Mouse (Mus musculus) hindbrain, embryonic 15.5 days (tissue): Measurements from ENCODE around the gene Cwc25. TPM values are rescaled to one million over a fixed set of nuclear protein-coding genes. Genes with fewer than 3 reads are reported as not detected.
A peak's percentile ranks its signal among the peaks of the same experiment; 100 is the strongest.

Source experiments
- ATAC-seq: fragments of 200-750 bp; cut with Nextera tagmentation; 2 replicates; pipeline ENCODE4 v1.8.0; 2017; ENCODE audit warnings: low read depth, moderate number of reproducible peaks, moderate TSS enrichment; ENCODE audit not compliant: low FRiP score
- H3K27ac ChIP-seq: fragments of 300-500 bp; sonication (generic); replicated peaks from 2 replicates; pipeline ENCODE4 v1.5.1; 2015; ENCODE audit warnings: mild to moderate bottlenecking, inconsistent platforms
- H3K27me3 ChIP-seq: fragments of 300-500 bp; sonication (generic); 2 replicates; pipeline ENCODE4 v1.6.1; 2015; ENCODE audit warnings: control low read depth, inconsistent platforms
- H3K36me3 ChIP-seq: fragments of 300-500 bp; sonication (generic); 2 replicates; pipeline ENCODE4 v1.6.1; 2015; ENCODE audit warnings: control low read depth, inconsistent platforms
- H3K4me1 ChIP-seq: fragments of 300-500 bp; sonication (generic); replicated peaks from 2 replicates; pipeline ENCODE4 v1.6.1; 2015; ENCODE audit warnings: control low read depth, inconsistent platforms
- H3K4me2 ChIP-seq: fragments of 300-500 bp; sonication (generic); 2 replicates; pipeline ENCODE4 v1.6.1; 2015; ENCODE audit warnings: moderate library complexity, mild to moderate bottlenecking, inconsistent platforms
- H3K4me3 ChIP-seq: fragments of 300-500 bp; sonication (generic); 2 replicates; pipeline ENCODE4 v1.5.1; 2015; ENCODE audit warnings: mild to moderate bottlenecking, inconsistent platforms
- H3K9ac ChIP-seq: fragments of 300-500 bp; sonication (generic); 2 replicates; pipeline ENCODE4 v1.6.1; 2015; ENCODE audit warnings: inconsistent platforms
- H3K9me3 ChIP-seq: fragments of 300-500 bp; sonication (generic); 2 replicates; pipeline ENCODE4 v1.6.1; 2016; ENCODE audit warnings: control low read depth, inconsistent platforms
- WGBS: fragments of 180-500 bp; shearing (Covaris S2); methylation state at CpG from one replicate; pipeline ENCODE4 v1.1.7; 2015; 5-methylcytosine and 5-hydroxymethylcytosine counted together
- polyA plus RNA-seq: library from polyadenylated mRNA; unstranded; fragments of >200 nt; fragmentation: Nextera tagmentation; extraction: Ambion mirVana; gene quantifications from 2 replicates; pipeline ENCODE4 v1.2.1, GENCODE M21; 2015

Gene Cwc25
- polyA plus RNA-seq, 1 experiment from 2014 or later: 16.2 TPM

DNA sequence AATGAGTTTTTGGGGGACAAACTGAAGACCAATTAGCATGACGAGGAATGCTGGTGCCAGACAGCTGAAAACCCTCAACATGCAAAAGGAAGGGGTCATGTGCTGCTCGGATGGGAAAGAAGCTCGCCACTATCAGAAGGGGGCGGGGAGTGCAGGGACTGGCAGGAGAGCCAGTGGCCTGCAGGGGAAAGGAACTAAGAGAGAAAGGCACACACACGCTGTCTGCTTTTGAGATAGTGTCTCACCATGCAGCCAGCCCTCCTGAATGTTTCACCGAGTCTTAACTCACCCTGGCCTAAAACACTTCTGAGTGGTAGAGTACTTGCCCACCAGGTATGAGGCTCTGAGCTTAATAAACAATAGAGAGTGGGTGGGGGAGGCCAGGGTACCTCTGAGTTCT lies 7.4 kb downstream of the Cwc25 start:
- ATAC-seq: no peak
- Histone ChIP-seq H3K36me3 (peaks cover 70% of the 10 kb centered on the region), H3K4me2 (no peak overlapping the region), H3K27me3 (no peaks in the 10 kb centered on the region), H3K27ac (no peak overlapping the region), H3K4me1 (peaks cover under 1% of the 10 kb centered on the region), H3K4me3 (no peak overlapping the region), H3K9ac (no peak overlapping the region), H3K9me3 (no peaks in the 10 kb centered on the region)
- 85% methylated on average over 6 of the region's 6 CpGs for WGBS

GRCm38 (mm10) chr11:97758125-97758524 lies 8.2 kb downstream of the Cwc25 start:
- Histone ChIP-seq H3K27ac (no peak overlapping the region), H3K4me2 (no peak overlapping the region), H3K9ac (no peak overlapping the region), H3K27me3 (no peaks in the 10 kb centered on the region), H3K4me3 (no peak overlapping the region), H3K9me3 (no peaks in the 10 kb centered on the region), H3K36me3 (peaks cover 77% of the 10 kb centered on the region), H3K4me1 (no peaks in the 10 kb centered on the region)
- no peak for ATAC-seq
- WGBS: 94% methylated on average over 1 of the region's 1 CpGs

DNA sequence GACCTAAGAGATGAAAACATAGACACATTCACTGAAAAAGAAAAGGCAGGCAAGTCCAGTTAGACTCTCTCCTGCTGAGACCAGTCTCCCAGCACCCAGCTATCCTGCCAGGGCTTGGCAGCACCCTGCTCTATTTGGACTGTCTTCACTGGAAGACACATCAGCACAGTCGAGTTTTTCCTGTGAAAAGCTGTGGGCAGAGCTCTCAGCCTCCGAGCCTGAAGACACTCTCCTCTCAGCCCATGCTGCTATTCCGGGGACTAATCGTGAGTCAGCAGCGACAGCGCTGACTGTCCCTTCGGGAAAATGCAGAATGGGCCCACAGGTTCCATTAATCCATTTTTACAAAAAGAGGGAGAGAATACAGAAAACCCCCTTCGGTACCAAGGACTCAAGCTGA lies 13.1 kb downstream of the Cwc25 start:
- no peak overlapping the region for H3K4me2 ChIP-seq
- no peak for ATAC-seq
- H3K4me1 ChIP-seq: no peaks in the 10 kb centered on the region
- 96% methylated on average over 8 of the region's 8 CpGs for WGBS
- peaks cover 82% of the 10 kb centered on the region for H3K36me3 ChIP-seq
- no peak overlapping the region for H3K27ac ChIP-seq
- no peaks in the 10 kb centered on the region for H3K9me3 ChIP-seq
- H3K4me3 ChIP-seq: no peak overlapping the region
- no peaks in the 10 kb centered on the region for H3K27me3 ChIP-seq
- H3K9ac ChIP-seq: no peak overlapping the region

DNA sequence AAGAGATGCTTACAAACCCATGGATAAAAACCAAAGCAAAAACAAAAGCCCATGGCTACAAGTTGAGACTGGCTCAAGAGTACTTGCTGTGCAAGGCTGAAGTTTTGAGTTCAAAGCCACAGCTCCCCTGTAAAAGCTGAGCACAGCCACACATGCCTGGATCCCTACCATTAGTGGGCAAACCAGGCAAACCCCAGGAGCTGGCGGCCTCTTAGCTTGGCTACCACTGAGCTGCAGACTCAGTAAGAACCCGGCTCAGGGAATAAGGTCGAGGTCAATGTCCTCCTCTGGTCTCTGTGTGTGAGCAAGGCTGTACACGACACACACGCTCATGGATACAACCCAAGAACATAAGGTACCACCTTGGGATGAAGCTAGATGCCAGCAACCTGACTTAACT lies 17.9 kb downstream of the Cwc25 start:
- no peaks in the 10 kb centered on the region for H3K9me3 ChIP-seq
- no peaks in the 10 kb centered on the region for H3K27me3 ChIP-seq
- whole genome bisulfite sequencing: 89% methylated on average over 5 of the region's 5 CpGs
- H3K4me2 ChIP-seq: no peak overlapping the region
- H3K9ac ChIP-seq: no peak overlapping the region
- peaks cover 68% of the 10 kb centered on the region for H3K36me3 ChIP-seq
- H3K27ac ChIP-seq: no peak overlapping the region
- H3K4me1 ChIP-seq: peaks cover 5% of the 10 kb centered on the region; the same call in 1 of the 2 replicates
- no peak overlapping the region for H3K4me3 ChIP-seq
- ATAC-seq: no peak

- no peaks in the 10 kb centered on the region for H3K27me3 ChIP-seq
- H3K4me1 ChIP-seq: peaks cover 12% of the 10 kb centered on the region
- 95% methylated on average over 8 of the region's 8 CpGs for WGBS
- H3K27ac ChIP-seq: no peak overlapping the region
- H3K4me3 ChIP-seq: no peak overlapping the region
- H3K36me3 ChIP-seq: peaks cover 60% of the 10 kb centered on the region
- no peaks in the 10 kb centered on the region for H3K9me3 ChIP-seq
- H3K9ac ChIP-seq: no peak overlapping the region
- no peak overlapping the region for H3K4me2 ChIP-seq
- no peak for ATAC-seq
Measured at GRCm38 (mm10) chr11:97747773-97748172, 18.6 kb downstream of the Cwc25 start.

DNA sequence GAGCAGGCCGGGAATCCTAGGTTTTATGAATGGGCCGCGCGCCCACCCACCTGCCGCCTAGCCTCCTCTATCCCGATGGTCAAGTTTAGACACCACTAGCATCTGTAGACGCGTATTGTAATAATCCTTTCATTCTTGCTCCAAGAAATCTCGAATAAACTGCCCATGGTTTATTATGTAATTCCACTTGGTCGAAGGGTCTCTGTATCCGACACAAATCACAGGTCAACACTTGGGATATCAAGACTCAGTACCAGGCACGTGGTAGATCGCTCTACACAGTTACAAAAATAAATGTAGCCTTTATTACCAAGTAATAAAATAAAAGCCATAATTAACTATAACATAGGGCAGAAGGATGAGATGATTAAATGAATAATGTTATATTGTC lies 21.0 kb downstream of the Cwc25 start:
- WGBS: 7% methylated on average over 13 of the region's 13 CpGs
- H3K36me3 ChIP-seq: peaks cover 41% of the 10 kb centered on the region

GRCm38 (mm10) chr11:97744718-97745330 lies 21.5 kb downstream of the Cwc25 start:
- peak overlapping the region; percentile 90 for H3K9ac ChIP-seq
- peaks cover 38% of the 10 kb centered on the region for H3K36me3 ChIP-seq
- ATAC-seq: peak; percentile 96
- peaks cover 34% of the 10 kb centered on the region for H3K4me1 ChIP-seq
- H3K4me3 ChIP-seq: peak overlapping the region; percentile 69
- peak overlapping the region; percentile 77 for H3K4me2 ChIP-seq
- under 1% methylated on average over 47 of the region's 57 CpGs for WGBS
- H3K9me3 ChIP-seq: no peaks in the 10 kb centered on the region
- peak overlapping the region; percentile 99 for H3K27ac ChIP-seq
- no peaks in the 10 kb centered on the region for H3K27me3 ChIP-seq

More for the DNA sequence above, 21.0 kb downstream of the Cwc25 start:
- no peak; the same call in 1 of the 2 replicates for ATAC-seq
- H3K27me3 ChIP-seq: no peaks in the 10 kb centered on the region
- H3K27ac ChIP-seq: peak overlapping the region; percentile 99
- H3K4me1 ChIP-seq: peaks cover 32% of the 10 kb centered on the region
- H3K4me3 ChIP-seq: peak overlapping the region; percentile 69
- no peaks in the 10 kb centered on the region for H3K9me3 ChIP-seq
- H3K9ac ChIP-seq: 0 out of 2 replicates have a peak overlapping the region, but pooled peaks have one; percentile 2
- peak overlapping the region; percentile 52 for H3K4me2 ChIP-seq

DNA sequence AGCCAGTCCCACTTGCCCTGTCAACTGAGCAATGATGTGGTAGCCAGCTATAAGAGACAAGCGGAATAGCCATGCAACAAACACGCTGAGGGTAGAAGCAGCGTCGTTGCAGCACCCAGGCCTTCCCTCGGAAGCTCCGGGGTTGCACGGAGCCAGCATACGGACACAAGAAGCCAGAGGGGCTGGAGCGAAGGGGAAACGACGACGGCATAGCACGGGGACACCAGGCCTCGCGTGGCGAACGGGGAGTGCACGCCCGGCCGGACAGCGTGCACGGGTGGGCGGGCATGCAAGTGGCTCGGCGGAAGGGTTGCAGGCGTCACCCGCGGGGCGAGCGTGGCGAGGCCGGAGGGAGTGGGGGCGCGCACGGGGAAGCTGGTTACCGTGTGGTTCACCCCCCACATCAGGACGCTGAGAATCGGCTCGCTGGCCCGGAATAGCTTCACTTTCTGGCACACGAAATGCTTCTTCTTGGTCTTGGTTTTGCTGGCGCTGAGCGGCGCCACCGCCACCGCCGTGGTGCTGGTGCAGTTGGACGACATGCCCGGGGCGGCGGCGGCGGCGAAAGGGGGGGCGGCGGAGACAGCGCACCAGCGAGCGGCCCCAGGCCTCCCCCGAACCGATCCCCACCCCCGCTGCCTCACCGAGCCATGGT lies 22.2 kb downstream of the Cwc25 start, which contains the start of gene Pip4k2b:
Gene Pip4k2b (minus strand): TSS at position 642 of the 655 bp plus-strand sequence.
- H3K27me3 ChIP-seq: no peaks in the 10 kb centered on the region
- H3K9ac ChIP-seq: peak within 1 kb of the TSS; percentile 90
- H3K36me3 ChIP-seq: peaks cover 32% of the 10 kb centered on the region
- peaks cover 34% of the 10 kb centered on the region for H3K4me1 ChIP-seq
- no peaks in the 10 kb centered on the region for H3K9me3 ChIP-seq
- 2% methylated on average over 59 of the region's 63 CpGs for WGBS
- peak; percentile 49 for ATAC-seq
- peak within 1 kb of the TSS; percentile 69 for H3K4me3 ChIP-seq
- H3K4me2 ChIP-seq: peak within 1 kb of the TSS; percentile 77
- H3K27ac ChIP-seq: peak within 1 kb of the TSS; percentile 99

DNA sequence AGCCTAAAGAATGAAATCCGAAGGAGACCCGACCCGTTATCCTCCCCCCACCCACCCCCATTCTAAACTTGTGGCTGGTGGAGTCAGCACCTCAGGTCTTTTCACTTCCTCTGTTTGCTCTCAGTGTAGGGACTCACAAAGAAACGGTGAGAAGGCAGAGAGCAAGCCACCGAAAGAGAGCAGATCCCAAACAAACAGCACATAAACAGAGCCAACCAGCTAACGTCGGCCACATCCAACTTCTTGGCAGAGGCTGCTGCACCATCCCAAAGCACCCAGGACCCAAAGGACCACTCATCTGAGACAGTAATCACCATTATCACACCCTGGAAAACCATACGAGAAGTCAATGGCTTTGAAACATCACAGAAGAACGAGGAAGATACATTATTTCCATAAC lies 22.9 kb downstream of the Cwc25 start:
- WGBS: 25% methylated on average over 9 of the region's 9 CpGs
- Histone ChIP-seq H3K9ac (peak overlapping the region; percentile 60), H3K27ac (peak overlapping the region; percentile 99), H3K4me2 (peak overlapping the region; percentile 77), H3K27me3 (no peaks in the 10 kb centered on the region), H3K9me3 (no peaks in the 10 kb centered on the region), H3K4me3 (peak overlapping the region; percentile 69), H3K36me3 (peaks cover 26% of the 10 kb centered on the region), H3K4me1 (peaks cover 34% of the 10 kb centered on the region)
- ATAC-seq: no peak

DNA sequence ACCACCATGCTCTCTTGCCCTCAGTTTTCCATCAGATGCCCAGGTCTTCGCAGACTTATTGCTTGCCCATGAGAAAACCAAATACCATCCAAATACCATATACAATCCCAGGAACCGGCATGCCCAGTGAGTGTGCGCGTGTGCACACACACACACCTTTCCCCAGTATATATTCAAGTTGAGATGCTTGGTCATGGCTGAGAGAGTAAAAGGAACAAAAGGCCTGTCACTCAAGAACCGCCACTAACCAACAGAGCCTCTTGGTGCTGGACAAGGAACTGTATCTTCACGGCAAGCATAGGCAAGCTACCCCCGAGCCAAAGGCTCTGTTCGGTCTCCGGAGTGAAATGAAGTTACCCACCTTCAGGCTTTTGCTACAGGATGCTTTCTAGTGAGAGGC lies 23.8 kb downstream of the Cwc25 start:
- Histone ChIP-seq H3K4me1 (peaks cover 41% of the 10 kb centered on the region), H3K9me3 (no peaks in the 10 kb centered on the region), H3K36me3 (peaks cover 18% of the 10 kb centered on the region), H3K4me2 (peak overlapping the region; percentile 77), H3K9ac (0 out of 2 replicates have a peak overlapping the region, but pooled peaks have one; percentile 60), H3K27ac (no peak overlapping the region), H3K4me3 (peak overlapping the region; percentile 69), H3K27me3 (no peaks in the 10 kb centered on the region)
- ATAC-seq: no peak
- WGBS: 75% methylated on average over 9 of the region's 9 CpGs

DNA sequence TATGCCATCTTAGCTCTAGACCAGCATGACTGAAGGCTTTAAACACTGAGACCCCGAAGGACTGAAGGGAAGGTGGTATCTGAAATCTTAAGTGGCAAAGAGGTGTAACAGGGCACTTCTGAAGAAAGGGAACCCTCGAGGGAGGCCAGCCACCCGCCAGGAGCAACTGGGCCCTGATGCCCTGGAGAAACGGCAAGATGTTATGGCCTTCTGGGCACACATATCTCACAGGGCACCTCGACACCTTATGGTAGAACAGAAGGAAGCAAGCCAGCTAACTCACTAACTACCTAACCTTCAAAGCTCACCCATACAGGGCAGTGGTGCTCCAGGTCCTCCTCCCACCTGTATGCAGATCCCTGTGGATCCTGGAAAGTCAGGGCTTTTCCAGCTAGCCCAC lies 24.2 kb downstream of the Cwc25 start:
- peak overlapping the region; percentile 77 for H3K4me2 ChIP-seq
- no peak for ATAC-seq
- H3K27me3 ChIP-seq: no peaks in the 10 kb centered on the region
- no peak overlapping the region for H3K9ac ChIP-seq
- H3K27ac ChIP-seq: no peak overlapping the region
- 0 out of 2 replicates have a peak overlapping the region, but pooled peaks have one; percentile 69 for H3K4me3 ChIP-seq
- peaks cover 13% of the 10 kb centered on the region for H3K36me3 ChIP-seq
- peaks cover 44% of the 10 kb centered on the region for H3K4me1 ChIP-seq
- WGBS: 94% methylated on average over 5 of the region's 5 CpGs
- H3K9me3 ChIP-seq: no peaks in the 10 kb centered on the region

DNA sequence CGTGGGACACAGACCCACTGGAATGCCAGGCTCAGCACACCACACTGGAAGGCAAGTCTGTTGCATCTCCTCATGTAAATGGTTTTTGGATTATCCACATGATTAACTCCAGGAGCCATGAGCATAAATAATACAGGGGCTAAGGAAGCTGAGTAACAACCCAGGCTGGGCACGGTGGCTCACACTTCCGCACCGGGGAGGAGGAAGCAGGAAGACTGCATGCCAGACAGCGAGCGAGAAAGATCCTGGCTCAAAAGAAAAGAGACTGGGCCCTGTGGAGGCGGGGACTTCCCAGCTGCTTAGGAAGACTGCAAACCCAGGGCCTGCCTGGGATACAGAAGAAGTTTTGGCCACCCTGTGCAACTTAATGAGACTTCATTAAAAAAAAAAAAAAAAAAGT lies 26.2 kb downstream of the Cwc25 start:
- H3K9me3 ChIP-seq: no peaks in the 10 kb centered on the region
- no peak for ATAC-seq
- H3K4me3 ChIP-seq: no peak overlapping the region
- peak overlapping the region; percentile 25; the same call in 1 of the 2 replicates for H3K27ac ChIP-seq
- H3K36me3 ChIP-seq: no peaks in the 10 kb centered on the region
- no peaks in the 10 kb centered on the region for H3K27me3 ChIP-seq
- WGBS: 38% methylated on average over 7 of the region's 7 CpGs
- peaks cover 44% of the 10 kb centered on the region for H3K4me1 ChIP-seq
- H3K4me2 ChIP-seq: no peak overlapping the region
- H3K9ac ChIP-seq: 0 out of 2 replicates have a peak overlapping the region, but pooled peaks have one; percentile 7
